Mouse (Mus musculus): ENCODE measurements around the gene Fgfr2.

GRCm38 (mm10) chr7:133120221-133120751 is 2.9 kb downstream of the Fgfr2 start:
- no peak for TF ChIP-seq CTCF (IDR thresholded peaks at IDR 0.05)
- TF ChIP-seq EP300 (IDR thresholded peaks at IDR 0.05) = no peak
